Mouse (Mus musculus) frontal cortex, adult (tissue): ENCODE results near the gene Nisch.

Source experiments
- ATAC-seq: cut with Nextera tagmentation; 2 replicates; pipeline ENCODE4 v1.9.2; 2017; ENCODE audit warnings: mild to moderate bottlenecking, moderate library complexity, mixed read lengths; ENCODE audit not compliant: low TSS enrichment

Nisch gene

DNA sequence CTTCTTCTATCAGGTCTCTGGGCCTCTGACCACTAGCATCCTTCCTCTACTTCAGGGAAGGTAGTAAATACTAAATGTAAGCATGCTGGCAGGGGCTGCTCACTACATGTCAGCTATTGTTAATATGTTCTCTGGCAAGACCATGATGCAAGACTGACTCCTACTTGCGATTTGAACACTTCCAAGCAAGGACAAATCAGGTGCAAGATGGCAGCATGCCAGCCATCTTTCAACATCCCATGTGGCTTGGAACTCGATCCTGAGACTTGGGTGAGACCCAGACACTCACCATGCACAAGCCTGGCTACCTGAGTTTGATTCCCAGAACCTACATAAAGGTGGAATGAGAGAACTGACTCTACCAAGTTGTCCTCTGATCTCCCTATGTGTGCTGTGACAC, 24.8 kb downstream of the Nisch start:
- no peak for ATAC-seq

DNA sequence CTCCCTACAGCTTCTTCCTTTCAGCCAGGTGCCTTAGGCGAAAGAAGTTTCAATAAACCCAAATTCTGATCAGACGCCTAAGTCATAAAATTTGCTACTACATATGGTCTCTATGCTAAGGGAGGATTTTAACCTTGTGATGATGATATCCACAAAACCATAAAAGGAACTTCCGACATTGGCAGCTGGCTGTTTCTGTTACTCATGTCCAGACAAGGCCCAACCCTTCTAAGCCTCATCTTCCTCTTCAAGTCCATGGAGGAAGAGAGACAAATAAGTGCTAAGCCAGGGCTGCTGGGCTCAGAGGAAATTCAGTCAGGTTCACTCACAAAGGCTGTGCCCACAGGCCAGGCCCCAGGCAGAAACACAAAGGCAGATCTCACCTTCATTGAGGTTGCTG, 27.4 kb downstream of the Nisch start:
- ATAC-seq = no peak

DNA sequence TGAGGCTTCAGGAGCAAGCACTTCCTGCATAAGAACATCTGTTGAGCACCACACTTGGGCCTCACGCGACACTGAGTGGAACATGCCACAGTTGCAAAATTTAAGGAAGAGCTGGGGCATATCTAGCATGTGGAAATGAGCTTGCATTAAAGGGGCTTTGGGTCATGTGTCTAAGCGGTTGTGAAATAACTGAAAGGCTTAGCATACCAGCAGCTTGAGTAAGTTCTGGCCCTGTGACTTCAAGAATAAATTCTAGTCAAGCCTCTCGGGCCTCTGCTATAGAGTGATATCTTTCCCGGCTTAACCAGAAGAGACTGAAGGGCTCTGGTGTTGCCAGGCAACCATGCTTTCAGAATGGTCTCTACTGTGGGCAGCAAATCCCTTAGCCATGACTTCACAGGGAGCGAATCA, 28.0 kb downstream of the Nisch start:
- ATAC-seq = 0 out of 2 replicates have a peak, but pooled peaks have one; percentile 33

DNA sequence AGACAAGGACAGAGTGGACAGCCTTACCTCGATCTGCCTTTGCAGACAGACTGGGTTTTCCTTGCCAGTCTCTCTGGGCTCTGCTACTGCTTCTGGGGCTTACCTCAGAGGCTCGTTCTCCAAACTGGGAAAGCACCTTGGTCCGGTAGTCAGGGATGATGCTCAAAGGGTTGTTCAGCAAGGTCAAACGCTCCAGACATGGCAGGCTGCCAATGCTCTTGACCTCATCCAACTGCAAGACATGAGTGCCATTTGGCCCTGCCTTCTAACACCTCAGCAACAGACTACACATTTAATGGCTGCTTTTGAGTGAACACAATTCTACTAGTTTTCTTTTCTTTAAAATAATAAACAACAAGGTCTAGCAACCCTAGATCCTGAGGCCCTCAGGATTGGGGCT, 30.1 kb downstream of the Nisch start:
- no peak for ATAC-seq

DNA sequence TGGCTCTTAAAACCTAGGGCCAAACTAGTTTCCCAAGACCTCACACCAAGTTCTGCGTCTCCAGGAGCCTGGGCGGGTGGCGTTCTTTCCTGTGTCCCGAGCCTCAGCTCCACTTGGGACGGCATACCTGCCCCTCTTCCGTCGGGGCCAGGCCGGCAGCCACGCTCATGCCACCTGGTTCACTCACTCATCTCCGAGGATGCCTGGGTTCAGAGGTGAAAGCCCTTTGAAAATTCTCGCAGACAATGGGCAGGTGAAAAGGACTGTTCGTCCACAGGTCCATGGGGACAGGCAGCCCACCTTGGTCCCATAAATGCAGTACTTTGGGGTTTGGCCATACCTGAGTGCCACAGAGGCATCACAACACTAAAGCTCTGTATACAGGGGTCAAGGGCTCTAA, 32.6 kb downstream of the Nisch start:
- ATAC-seq = no peak

DNA sequence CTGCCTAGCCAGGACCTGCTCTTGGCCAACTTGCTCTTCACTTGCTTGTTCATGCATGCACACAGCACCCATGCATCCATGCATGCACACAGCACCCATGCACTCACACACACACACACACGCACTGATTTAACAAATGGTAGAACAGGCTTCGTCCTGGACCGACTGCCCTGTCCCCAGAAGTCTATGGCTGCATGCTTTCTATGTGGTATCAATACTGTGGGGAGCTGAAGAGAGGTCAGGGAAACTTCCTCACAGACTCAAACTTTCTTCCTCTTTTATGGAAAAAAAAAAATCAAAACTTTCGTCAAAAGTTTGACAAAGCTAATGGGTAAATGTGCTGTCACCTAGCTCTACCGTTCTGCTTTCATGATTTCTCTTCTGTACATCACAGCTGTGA, 33.2 kb downstream of the Nisch start:
- no peak for ATAC-seq

DNA sequence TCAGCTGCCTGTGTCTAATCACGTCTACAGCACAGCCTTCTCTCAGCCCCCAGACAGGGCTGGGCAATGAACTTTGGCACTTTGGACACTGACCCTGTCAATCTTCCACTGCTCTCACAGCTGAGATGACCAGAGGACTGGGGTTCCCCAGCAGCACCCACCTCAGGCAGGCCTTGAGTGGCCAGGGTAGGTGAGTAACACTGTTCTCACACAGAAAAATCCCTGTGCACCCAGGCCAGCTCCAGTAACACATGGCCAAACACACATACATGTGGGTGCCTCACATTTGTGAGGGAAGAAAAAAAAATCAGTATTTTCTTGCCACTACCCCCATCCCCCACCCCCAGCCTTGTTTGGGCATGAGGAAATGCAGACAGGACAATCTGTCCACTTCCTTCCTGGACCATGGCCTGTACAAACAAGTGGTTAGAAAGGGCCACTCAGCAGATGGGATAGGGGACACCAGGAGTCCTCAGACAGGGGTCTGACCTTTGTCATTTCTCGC, 33.9 kb downstream of the Nisch start:
- no peak for ATAC-seq

DNA sequence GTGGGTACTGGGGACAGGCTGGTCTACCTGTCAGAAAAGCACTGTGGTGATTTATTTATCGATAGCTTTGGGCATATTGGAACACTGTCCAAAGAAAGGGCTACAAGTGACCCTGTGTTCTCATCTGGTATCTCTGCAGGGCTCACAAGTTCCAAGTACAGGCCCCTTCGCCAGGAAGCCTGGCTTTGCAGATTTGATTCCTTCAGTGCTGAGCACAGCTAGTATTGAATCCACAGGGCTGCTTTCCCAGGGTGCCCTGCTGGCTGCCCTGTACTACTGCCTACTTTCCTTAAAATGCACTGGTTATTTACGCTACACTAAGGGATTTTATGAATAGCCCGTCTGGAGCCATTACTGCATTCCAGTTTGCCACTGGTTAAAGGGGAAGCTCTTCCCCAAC, 35.2 kb downstream of the Nisch start:
- no peak for ATAC-seq

DNA sequence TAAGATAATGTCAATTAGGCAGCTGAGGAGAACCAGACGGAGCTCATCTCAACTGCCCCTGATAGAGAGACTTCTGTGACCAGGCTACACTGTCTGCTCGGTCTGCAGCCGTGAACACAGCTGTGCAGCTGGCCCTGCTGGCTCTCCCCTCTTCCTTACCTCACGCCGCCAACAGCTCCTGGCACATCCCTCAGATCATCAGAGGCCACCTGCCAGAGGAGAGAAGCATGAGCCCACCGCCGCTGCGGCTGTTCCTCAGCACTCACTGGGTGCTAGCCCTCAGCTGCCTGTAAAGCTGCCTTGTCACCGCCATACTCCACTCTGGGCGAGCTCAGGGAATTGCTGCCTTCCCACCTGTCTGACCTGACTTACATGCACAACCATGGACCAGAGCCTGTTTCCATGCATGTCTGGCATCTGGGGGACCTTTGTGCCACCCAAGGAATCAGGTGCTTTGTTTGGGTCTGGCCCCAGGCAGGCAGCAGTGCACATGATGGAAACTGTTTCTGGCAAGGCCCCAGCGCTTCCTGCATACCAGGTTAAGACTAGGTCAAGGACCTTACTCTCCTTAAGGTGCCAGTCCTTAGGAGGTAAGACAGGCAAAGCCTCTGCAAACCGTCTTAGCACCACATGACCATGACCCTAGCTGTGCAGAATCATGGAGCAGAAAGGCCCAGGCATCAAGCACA, 36.9 kb downstream of the Nisch start:
- 0 out of 2 replicates have a peak, but pooled peaks have one; percentile 16 for ATAC-seq

DNA sequence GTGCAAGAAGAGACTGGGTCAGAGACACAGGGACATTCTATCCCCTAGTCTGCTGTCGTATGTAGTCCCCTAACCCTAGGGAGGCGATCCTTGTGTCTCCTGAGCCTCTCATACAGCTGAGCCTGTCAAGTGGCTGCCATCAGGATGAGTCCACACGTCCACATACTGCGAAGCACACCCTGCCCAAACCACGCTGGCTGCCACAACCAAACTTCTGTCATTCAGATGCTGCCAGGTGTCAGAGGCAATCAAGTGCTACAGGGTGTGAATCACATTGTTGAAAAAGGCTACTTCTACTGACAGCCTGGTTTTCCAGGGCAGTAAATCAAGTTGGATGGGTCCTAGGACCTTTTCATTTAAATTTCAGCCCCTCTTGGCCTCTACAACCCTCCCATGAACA, 39.0 kb downstream of the Nisch start:
- ATAC-seq = no peak

DNA sequence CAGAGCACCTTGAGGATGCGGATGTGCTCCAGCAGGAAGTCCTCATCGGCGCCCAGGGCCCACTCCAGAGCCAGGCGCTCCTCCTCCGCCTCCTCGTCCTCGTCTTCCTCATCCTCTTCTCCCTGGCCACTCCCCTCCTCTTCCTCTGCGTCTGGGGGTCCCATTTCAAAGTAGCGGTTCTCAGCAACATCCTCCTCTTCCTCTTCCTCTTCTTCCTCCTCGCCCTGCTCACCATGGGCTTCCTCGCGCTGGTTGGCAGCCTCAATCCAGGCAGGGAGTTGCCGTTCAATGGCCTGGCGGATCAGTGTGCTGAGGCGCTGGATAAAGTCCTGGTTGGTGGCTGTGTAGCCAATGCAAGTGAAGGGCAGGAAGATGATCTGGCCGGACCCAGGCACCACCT, 39.5 kb downstream of the Nisch start:
- ATAC-seq = no peak

DNA sequence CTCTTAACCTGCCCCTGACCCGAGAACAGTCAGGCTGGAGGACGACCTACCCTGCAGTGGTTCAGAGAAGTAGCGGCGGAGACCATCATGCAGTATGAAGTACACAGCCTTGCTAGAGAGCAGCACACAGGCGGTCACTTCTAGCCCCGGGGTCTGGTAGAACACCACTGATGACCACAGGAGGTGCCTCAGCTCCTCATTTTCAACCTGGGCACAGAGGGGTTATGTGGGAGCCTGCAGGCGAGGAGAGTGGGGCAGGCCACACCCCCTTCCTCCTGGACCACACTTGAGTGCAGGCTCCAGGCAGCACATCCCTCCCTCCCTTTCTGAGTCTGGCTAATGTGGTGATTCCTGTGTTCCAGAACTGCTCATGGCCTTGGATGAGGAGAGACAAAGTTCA, 43.2 kb downstream of the Nisch start:
- ATAC-seq = no peak

DNA sequence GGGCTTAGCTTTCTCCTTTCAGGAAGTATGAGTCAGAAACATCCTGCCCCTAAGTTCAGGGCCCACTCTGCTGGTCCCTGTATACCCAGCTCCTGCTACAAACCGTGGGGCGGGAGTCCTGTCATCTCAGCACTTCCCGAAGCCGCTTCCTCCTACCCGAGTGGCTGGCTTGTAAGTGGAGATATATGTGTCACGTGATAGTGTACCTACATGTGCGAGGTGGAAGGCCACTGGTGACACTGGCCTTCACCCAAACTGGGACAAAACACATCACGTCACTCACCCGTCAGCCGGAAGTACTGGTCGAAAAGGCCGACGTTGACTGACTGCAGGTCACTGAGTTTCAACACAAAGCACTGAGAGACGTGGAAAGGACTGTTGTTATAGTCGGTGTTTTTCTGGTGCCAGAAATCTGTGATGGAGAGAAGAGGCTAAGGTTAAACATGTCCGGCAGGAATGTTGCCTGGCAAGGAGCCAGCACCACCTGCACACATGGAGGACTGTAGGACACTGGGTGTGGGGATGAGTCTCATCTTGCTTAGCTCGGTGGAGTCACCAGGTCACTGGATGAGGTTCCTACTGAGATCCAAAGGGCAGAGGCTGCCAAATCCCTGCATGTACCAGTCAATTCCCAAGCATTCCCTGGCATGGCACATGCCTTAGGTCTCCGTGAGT, 43.8 kb downstream of the Nisch start:
- no peak for ATAC-seq

DNA sequence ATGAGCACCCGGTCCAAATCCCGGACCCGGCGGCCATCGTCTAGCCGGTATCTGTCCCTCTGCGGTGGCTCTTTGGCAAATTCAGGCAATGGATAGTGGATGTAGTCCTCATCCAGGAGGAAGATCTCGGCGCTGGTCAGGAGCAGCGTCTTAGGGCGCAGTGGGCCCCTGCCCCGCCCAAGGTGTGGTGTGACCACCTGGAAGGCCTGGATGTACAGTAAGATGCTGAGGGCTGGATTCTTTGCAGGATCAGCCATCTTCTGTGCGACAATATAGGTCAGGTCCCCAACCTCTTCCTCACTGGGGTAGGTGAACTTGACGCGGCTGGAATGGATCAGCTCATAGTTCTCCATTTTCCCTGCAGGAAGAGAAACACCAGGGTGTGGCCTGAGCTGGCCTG, 44.9 kb downstream of the Nisch start:
- ATAC-seq = no peak

DNA sequence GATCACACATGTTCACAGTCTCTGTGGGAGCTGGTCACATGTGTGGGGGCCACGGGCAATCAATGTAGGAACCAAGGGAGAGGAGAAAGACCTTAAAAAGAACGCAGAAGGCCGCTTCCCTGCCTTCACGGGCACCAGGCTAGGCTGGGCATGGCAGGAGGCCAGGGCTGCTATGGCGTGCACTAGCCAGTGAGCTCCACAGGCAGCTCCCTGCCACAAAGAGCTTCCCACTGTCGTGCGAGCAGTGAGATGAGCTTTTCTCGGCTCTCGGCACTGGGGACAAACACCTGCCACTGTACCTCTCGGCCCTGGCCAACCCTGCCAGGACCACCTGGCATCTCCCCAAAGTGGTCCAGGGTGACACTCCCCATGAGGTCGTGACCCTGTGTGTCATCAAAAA, 45.4 kb downstream of the Nisch start:
- ATAC-seq = no peak

DNA sequence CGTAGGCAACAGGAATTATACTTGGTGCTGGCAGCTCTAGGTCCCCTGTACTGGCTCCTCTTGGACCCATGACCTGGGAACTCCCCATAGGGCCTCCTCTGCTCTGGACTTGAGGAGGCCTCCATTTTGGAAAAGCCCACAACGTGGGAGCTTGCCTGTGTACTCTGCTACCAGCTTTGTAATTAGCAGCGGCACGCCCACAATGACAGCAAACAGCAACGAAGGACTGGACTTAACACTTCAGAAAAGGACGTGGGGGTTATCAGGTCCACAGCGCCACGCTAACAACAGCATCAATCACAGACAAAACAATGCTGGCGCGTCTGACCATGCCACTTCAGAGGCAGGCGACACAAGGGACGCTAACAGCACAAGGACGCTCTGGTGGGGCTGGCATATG, 45.8 kb downstream of the Nisch start:
- no peak for ATAC-seq

DNA sequence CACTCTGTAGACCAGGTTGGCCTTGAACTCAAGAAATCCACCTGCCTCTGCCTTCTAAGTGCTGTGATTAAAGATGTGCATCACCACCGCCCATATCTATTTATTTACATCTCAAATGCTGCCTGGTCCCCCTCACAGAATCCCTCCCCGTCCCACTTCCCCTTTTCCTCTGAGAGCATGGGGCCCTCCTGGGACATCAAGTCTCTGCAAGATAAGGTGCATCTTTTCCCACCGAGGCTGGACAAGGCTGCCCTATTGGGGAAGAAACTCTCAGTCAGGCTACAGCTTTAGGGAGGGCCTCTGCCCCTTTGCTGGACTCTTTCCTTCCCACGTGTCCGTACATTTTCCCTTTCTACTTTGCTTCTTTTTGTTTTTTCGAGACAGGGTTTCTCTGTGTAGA, 47.2 kb downstream of the Nisch start:
- no peak for ATAC-seq

DNA sequence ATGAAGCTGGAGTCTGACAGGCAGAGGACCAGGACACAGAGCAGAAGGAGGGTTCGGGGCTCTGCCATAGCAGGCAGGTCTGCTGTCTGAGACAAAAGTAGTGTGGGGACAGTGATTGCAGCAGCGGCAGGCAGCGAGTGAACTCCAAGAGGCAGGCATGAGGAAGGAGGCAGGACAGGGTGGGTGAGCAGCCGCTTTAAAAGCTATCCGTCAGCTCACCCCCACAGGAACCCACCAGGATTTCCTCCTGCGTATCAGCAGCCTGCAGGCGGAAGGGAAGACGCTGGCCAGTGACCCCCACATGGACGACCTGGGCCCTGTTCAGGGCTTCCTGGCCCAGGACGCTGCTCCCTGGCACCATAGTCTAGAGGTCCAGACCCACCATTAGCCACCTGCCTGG, 48.3 kb downstream of the Nisch start, which contains the start of gene Stab1:
Stab1 (minus strand) TSS at position 217 of the 400 bp plus-strand sequence.
- ATAC-seq = no peak

DNA sequence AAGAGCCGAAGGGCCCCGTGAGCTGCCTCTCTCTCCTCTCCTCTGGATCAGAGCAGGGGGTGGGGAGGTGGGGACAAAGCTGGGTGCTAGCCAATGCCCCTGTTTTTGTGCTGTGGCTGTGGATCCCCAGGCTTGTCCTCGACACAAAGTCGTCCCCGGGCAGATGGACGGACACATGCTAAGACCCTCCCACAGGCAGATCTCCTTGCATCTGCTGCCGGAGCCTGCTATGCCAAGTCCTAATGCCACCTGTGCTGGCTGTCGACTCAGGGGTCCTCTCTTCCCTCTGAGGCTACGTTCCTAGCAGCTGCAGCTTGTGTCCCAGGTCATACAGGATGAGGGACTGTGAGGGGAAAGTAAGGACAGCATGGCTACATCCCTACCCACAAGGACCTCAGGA, 49.9 kb downstream of the Nisch start:
- ATAC-seq = no peak

DNA sequence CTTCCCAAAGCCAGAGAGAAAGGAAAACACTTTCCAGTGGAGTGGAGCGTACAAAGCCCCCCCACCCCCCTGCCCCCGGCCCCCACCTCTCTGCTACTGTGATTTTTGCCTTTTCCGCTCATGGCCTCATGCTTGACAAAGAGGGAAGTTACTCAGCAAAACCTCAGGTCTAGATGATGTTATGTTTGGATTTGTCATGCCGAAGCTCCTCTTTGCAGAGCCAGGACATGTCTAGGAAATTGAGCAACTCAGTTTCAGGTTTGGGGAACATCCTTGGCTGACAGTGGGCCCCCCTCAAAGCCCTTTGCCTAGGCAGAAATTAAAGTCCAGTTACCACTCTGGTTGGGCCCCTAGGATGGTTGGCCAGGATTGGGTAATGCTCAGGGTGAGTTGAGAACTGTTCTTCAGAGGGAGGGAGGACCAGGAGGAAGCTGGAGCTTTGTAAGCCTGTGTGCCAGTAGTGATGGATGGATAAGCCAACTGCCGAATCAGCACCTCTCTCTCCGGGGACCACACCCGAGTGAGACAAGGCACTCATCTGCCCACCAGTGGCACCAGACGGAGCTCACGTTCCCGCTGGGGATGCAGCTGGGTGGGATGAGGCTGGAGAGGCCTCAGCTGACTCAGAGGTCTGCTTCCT, 50.6 kb downstream of the Nisch start:
- ATAC-seq = peak; percentile 68

DNA sequence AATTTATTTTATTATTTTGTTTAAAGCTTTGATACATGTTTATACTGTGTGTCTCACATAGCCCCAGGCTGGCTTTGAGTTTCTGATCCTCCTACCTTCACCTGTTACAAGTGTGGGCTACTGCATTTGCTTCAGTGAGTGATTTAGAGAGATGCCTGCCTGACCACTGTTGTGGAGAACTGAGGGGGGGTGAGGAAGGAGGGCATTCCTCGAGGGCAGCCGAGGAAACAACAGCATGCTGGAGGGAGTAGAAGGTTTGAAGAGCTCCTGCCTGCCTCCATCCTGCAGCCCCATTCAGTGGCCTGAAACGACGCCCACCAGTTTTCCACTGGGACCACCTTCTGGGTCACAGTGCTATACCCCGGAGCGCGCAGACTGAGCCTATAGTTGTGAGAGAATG, 51.3 kb downstream of the Nisch start:
- no peak for ATAC-seq

DNA sequence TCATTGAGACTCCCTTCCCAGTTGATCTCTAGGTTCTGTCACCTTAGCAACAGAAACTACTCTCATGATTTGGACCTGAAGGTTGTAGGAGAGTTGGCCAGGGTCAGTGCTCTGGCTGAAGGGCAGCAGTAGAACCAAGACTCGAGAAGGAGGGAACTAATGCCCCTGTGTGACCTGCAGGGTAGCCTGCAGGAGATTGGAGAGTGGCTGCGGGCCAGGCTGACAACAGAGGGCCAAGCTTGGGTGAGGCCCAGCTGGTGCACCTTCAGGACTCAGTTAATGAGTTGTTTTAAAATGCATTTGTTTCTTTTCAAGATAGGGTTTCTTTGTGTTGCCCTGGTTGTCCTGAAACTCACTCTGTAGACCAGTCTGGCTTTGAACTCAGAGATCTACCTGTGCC, 51.7 kb downstream of the Nisch start:
- ATAC-seq = no peak

DNA sequence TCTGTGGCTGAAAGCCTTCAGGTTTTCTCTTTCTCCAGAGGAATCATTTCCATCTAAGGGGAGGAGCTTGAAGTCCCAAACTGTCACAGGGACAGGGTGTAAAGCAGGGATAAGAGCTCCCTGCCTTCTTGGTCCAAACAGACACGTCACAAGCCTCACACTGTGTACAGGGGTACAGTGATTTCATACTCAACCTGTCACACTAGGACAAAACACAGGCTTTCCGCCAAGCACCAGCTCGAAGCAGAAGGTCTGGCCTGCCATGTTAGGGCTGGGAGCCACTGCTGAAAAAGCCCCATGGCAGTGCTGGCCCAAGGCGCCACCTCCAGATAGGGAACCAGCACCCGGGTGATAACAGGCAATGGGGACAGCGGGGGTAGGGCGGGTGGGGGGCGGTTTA, 52.7 kb downstream of the Nisch start:
- ATAC-seq = no peak
